Mouse (Mus musculus) heart, adult 10 weeks (tissue): ENCODE data around the gene Nutf2. TPM values are rescaled to one million over a fixed set of nuclear protein-coding genes. Genes with fewer than 3 reads are reported as not detected.

ENCODE experiments used
- polyA plus RNA-seq: library from polyadenylated mRNA; stranded (reverse); fragments of 350-450 nt; fragmentation: Illumina TruSeq; extraction: RNeasy Lipid Tissue Mini Kit (QIAGEN cat#74804); gene quantifications from one replicate; pipeline ENCODE4 v1.2.3, GENCODE M21; 2014; ENCODE audit warnings: low read depth, low replicate concordance

Gene Nutf2
- 108 TPM for polyA plus RNA-seq

DNA sequence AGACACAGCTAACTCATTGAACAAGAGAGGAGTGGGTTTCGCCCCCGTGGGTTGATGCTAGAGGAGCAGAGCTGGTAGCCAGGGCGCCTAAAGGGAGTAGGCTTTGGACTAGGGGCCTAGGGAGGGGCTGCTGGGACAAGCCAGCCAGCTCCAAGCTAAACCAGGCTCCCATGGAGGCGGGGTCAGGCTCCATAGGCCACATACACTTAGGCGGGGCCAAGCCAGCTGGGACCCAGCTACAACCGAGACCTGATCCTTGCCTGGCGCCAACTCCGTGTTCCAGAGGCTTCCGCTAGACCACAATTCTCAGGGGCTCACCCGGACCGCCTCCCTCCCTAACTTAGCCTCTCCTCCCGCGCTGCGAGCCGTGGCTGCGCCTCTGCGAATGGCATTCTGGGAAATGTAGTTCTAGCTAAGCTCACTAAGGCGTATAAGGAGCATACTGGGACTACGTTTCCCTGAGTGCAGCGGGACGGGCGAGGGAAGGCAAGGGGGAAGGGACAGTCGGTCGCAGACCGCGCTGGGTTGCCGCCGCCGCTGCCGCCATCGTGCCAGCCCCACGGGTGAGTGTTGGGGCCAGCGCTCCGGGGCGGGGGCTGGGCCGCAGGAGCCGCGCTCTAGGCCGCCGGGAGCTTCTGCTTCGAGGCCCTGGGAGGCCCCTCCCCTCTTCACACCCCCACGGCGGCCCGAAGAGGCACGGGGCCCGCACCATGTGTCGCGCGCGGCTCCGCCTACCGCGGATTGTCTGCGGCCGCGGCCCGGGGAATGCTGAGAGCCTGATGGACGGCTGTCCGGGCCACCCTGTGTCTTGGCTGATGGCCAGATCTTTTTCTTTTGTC, at the start of gene Nutf2:
Nutf2 (plus strand) TSS at position 438 of the 839 bp plus-strand sequence.

DNA sequence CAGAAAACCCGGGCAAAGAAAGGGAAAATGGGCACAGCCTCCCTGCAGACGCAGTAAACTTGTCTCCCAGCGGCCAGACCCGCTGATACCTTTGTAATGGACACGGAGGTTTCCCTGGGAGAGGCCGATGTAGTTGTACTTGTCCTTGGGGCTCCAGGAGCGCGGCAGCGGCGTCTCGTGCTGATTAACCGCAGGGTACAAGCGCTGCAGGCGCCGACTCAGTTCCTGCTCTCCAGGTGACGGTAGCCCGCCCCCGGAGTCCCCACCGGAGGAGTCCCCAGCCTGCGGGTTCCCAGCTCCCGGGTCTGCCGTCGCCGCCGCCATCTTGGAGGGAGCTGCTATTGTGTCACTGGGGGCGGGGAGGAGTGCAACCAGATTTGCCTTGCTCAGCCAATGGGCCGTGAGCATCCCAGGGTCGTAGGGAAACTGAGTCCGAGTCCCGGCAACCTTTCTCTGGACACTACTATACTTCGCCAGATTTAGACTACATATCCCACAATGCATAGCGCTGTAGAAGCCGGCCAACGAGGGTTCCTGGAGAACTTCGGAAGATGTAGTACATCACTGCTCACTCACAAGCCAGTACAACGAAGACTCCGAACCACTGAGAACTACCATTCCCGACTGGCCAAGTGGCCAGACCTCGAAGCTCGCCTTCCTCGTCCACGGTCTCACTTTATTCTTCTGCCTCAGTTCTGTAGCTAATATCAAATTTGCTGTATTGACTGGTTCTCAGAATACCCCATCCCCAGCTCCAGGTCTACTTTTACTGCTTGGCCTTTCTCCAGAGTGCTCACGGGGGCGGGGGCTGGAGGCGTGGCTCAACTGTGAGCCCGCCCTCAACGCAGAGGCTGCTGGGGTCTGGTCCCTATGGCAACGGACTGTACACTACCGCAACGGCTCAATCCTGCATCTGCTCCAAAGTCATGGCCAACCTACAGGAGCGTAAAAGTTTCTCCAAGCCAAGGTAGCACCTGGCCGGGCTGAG, 33.2 kb upstream of the Nutf2 start, which contains the start of the genes Ranbp10 and Tsnaxip1:
Ranbp10 (minus strand) TSS at position 490 of the 988 bp plus-strand sequence.
Tsnaxip1 (plus strand) TSS at position 871 of the 988 bp plus-strand sequence.

DNA sequence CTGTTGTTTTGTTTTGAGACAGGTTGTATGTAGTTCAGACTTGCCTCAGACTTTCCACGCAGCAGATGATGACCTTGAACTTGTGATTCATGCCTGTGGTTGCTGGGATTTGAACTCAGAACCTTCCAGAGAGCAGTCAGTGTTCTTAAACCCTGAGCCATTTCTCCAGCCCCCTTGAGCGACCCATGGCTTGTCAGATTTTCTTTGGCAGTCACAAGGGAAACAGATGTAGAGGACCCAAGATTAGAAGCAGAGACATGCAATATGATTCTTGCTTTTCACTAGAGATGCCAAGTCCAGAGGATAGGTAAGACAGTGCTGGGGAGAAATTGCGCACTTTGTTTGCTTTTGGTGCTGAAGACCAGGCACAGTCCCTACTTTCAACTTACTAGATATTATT, 7.2 kb upstream of the Nutf2 start, which contains the start of gene Cenpt:
Cenpt (minus strand) TSS at position 101 of the 400 bp plus-strand sequence.

DNA sequence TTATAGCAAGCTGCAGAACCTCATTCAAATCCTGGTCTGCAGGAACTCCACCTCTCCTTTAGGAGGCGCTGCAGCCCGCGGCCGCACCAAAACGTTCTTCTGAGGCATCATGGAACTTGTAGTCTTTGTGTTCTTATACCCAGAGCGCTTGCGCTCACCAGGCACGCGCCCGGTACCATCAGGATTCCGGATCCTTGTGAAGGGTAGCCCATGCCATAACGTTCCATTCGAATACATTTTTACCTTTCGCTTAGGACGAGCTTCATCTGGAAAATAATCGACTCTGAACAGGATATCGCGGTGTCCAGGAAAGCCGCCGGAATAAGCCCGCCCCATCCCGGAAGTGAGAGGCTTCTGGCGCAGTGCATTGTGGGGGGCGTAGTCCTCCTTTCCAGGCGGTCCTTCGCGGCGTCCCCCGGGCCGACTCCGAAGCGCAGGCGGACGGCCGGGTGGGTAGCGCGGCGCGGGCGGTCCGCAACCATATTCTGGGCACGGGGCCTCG, 5.6 kb upstream of the Nutf2 start, which contains the start of gene Thap11:
Thap11 (plus strand) TSS at position 418 of the 502 bp plus-strand sequence.

DNA sequence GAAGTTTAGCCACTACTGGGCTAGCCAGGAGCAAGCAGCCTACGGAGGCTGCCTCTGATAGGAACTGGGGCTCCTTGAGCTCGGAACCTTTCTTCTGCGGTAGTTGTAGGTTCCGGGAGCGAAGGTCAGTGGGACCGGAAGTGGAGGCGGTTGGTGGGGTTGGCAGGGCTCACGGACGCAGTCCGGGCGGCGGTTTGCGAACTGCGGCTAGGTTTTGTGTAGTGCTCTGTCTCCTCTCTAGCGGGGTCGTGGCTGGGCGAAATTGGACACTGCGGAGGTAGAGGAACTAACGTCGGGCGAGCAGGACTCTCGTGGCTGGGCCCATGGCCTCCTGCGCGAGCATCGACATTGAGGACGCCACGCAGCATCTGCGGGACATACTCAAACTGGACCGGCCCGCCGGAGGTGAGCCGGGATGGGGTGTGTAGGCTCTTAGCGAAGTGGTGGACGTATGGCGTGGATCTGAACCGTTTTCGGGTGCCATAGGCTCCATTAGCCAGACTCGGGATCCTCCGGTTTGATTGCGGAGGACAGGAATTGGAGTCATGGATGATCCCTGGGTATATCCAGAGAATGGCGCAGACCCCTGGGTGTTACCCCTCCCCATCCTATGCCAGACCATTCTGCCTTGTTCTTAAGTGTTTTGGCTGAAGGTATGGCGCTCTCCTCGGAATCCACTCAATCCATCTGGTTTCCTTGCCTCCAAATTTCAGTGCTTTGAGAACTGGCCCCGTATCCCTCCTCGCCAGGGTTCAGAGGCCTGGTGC, 20.6 kb downstream of the Nutf2 start, which contains the start of gene Edc4:
Edc4 (plus strand) TSS at position 128 of the 767 bp plus-strand sequence.

DNA sequence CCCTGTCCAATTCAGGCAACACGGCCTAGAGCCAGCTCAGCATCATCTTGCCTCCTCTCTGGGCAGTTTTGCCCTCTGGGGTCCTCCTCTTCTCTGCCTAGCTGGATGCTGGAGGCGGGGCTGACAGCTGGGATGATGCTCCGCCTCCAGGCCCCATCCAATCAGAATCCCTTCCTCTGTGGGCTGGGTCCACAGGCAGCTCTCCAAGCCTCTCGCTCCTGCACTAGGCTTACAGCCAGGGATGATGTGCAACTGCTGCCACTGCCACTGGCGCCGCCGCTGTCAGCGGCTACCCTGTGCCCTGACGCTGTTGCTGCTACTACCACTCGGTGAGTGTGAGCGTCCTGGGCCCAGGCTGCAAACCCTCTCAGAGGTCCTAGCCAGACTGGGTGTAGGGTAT, 33.0 kb downstream of the Nutf2 start, which contains the start of gene Nrn1l:
Nrn1l (plus strand) TSS at position 229 of the 400 bp plus-strand sequence.

DNA sequence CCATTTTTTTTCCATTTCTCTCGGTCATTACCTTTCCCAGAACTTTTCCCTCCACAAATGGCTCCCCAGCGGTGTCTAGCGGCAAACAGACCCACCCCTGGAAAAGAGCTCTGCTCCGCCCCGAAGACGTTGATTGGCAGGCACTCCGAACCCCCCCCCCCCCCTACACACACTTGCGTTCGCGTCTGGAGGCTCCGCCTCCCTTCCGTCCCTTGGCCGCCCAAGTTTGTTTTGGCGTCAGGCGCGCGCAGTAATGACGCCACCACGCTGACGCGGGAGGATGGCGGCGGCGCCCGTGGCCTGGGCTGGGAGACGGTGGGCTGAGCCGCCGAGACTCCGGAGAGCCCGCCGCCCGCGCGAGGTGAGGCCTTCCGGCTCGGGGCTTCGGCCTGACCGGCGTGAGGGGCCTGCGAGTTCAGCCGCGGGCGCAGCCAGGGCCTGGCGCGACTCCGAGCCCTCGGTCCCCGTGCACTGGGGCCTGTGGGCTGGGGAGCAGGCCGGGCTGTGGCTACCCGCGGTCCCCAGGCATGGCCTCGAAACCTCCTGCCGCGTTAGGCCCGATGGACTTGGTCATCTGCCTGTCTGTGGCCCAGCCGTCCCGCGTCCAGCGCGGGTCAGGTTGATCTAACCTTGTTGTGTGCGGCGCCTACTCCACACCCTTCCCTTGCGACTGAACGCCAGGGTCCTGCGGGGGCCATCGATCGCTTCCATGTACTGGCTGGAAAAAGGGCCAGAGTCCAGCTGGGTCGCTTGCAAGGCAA, 40.0 kb downstream of the Nutf2 start, which contains the start of gene Pskh1:
Pskh1 (plus strand) TSS at position 262 of the 761 bp plus-strand sequence.

Other genes with a start within 250 kb of the Nutf2 start
- 38.0 TPM for gene Ctcf, start 224.0 kb upstream of the Nutf2 start, polyA plus RNA-seq
- not detected for gene Agrp, start 223.2 kb upstream of the Nutf2 start, polyA plus RNA-seq
- gene Carmil2, start 174.3 kb upstream of the Nutf2 start, polyA plus RNA-seq, result 0.29 TPM
- 14.5 TPM for gene Acd, start 159.5 kb upstream of the Nutf2 start, polyA plus RNA-seq
- 13.2 TPM for gene Pard6a, start 159.4 kb upstream of the Nutf2 start, polyA plus RNA-seq
- gene 4933405L10Rik, start 152.9 kb upstream of the Nutf2 start, polyA plus RNA-seq, result not detected
- 1.3 TPM for gene Enkd1, start 152.4 kb upstream of the Nutf2 start, polyA plus RNA-seq
- gene Gfod2, start 101.9 kb upstream of the Nutf2 start, polyA plus RNA-seq, result 3.5 TPM
- 17.0 TPM for gene Ranbp10, start 33.2 kb upstream of the Nutf2 start, polyA plus RNA-seq
- gene Tsnaxip1, start 32.8 kb upstream of the Nutf2 start, polyA plus RNA-seq, result not detected
- gene Cenpt, start 7.3 kb upstream of the Nutf2 start, polyA plus RNA-seq, result 3.3 TPM
- gene Thap11, start 5.4 kb upstream of the Nutf2 start, polyA plus RNA-seq, result 30.4 TPM
- 29.2 TPM for gene Edc4, start 20.3 kb downstream of the Nutf2 start, polyA plus RNA-seq
- gene Nrn1l, start 33.0 kb downstream of the Nutf2 start, polyA plus RNA-seq, result not detected
- gene Pskh1, start 39.9 kb downstream of the Nutf2 start, polyA plus RNA-seq, result 18.1 TPM
- not detected for gene Ctrl, start 73.3 kb downstream of the Nutf2 start, polyA plus RNA-seq
- gene Psmb10, start 77.9 kb downstream of the Nutf2 start, polyA plus RNA-seq, result 68.7 TPM
- gene Lcat, start 82.8 kb downstream of the Nutf2 start, polyA plus RNA-seq, result 2.0 TPM
- gene Slc12a4, start 105.5 kb downstream of the Nutf2 start, polyA plus RNA-seq, result 42.3 TPM
- gene Dpep3, start 118.8 kb downstream of the Nutf2 start, polyA plus RNA-seq, result not detected
- 13.7 TPM for gene Dus2, start 130.8 kb downstream of the Nutf2 start, polyA plus RNA-seq
- not detected for gene Dpep2nb, start 145.4 kb downstream of the Nutf2 start, polyA plus RNA-seq
- gene Ddx28, start 151.3 kb downstream of the Nutf2 start, polyA plus RNA-seq, result 9.2 TPM
- 13.4 TPM for gene Nfatc3, start 198.3 kb downstream of the Nutf2 start, polyA plus RNA-seq